Mouse (Mus musculus) midbrain, embryonic 16.5 days (tissue): ENCODE data around the gene Zfp213. TPM values are rescaled to one million over a fixed set of nuclear protein-coding genes. Genes with fewer than 3 reads are reported as not detected.
"Not testable (repeated sequence)": the region's sequence is repeated elsewhere in the genome, so short reads cannot be mapped to it uniquely, and the experiment has no call there.

Source experiments
- ATAC-seq: fragments of 200-750 bp; cut with Nextera tagmentation; 2 replicates; pipeline ENCODE4 v1.8.0; 2017; ENCODE audit warnings: moderate TSS enrichment
- H3K27ac ChIP-seq: fragments of 300-500 bp; sonication (generic); 2 replicates; pipeline ENCODE4 v1.5.1; 2014; ENCODE audit warnings: mild to moderate bottlenecking, low read length, mixed read lengths
- H3K27me3 ChIP-seq: fragments of 300-500 bp; sonication (generic); 2 replicates; pipeline ENCODE4 v1.6.1; 2014; ENCODE audit warnings: low read depth, low read length, mixed read lengths; ENCODE audit not compliant: control insufficient read depth, insufficient read depth
- H3K36me3 ChIP-seq: fragments of 300-500 bp; sonication (generic); 2 replicates; pipeline ENCODE4 v1.6.1; 2014; ENCODE audit warnings: mild to moderate bottlenecking, low read length, moderate library complexity, mixed read lengths; ENCODE audit not compliant: control insufficient read depth, insufficient read depth
- H3K4me1 ChIP-seq: fragments of 300-500 bp; sonication (generic); 2 replicates; pipeline ENCODE4 v1.6.1; 2014; ENCODE audit warnings: mild to moderate bottlenecking, low read length, mixed read lengths; ENCODE audit not compliant: control insufficient read depth, insufficient read depth
- H3K4me2 ChIP-seq: fragments of 300-500 bp; sonication (generic); 2 replicates; pipeline ENCODE4 v1.6.1; 2014; ENCODE audit warnings: mild to moderate bottlenecking, low read length, mixed read lengths
- H3K4me3 ChIP-seq: fragments of 300-500 bp; sonication (generic); 2 replicates; pipeline ENCODE4 v1.5.1; 2014; ENCODE audit warnings: low read depth, mild to moderate bottlenecking, low read length, moderate library complexity, mixed read lengths
- H3K9ac ChIP-seq: fragments of 300-500 bp; sonication (generic); 2 replicates; pipeline ENCODE4 v1.6.1; 2014; ENCODE audit warnings: low read depth, low read length, mixed read lengths
- H3K9me3 ChIP-seq: fragments of 300-500 bp; sonication (generic); replicated peaks from 2 replicates; pipeline ENCODE4 v1.6.1; 2014; ENCODE audit warnings: mild to moderate bottlenecking, low read length, mixed read lengths; ENCODE audit not compliant: control insufficient read depth, poor library complexity, severe bottlenecking
- WGBS: fragments of 180-500 bp; shearing (Covaris S2); extraction: QIAGEN DNeasy Blood & Tissue Kit; methylation state at CpG from one replicate; pipeline ENCODE4 v1.1.7; 2014; 5-methylcytosine and 5-hydroxymethylcytosine counted together
- polyA plus RNA-seq: library from polyadenylated mRNA; unstranded; fragments of >200 nt; fragmentation: Nextera tagmentation; extraction: Ambion mirVana; gene quantifications from 2 replicates; pipeline ENCODE4 v1.2.1, GENCODE M21; 2015

Zfp213 gene
- polyA plus RNA-seq, 1 experiment from 2014 or later, result 16.0 TPM

DNA sequence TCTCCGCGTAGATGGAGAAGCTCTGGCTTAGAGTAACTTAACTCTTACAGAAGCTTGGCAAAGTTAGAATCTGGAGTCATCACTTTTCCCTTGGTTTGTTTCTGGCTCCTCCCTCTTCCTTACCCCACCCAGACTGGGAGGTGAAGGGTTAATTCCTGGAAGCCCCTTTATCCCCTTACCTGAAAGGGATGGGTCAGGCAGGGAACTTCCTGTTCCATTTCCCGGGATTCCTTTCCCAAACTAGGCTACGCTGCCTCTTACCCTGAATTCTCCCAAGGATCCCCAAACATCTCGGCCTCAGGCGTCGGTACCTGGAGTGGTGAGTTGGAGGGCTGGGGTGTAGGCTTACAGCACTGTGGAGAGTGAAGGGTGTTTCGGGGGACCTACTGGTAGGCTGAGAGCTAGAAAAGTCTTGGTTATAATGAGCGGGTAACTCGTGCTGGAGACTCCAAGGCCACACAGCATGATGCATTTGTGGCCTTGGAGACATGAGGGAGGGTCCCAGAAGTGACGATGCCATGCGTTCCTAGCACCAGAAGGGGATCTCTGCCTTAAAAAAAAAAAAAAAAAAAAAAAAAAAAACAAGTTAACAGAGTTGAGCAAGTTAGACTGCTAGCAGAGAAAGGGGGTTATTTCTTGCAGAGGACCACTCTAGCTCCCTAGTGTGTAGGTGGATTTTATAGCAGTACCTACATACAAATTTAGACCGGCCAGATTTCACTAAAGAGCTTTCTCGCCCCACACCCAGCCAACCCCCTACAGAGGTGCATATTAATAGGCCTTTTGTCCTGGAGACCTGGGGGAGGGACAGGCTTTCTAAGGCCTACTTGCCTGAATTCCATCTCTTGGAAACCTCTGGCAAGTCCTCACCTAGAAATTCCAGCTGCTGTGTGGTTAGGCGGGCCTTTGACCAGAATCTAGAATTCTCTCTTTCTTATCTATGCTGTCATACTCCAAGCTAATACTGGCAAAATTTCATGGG, 36.9 kb upstream of the Zfp213 start, which contains the start of gene Zscan10:
Gene Zscan10, plus strand, starts transcription at position 216 of the 982 bp plus-strand sequence.
- Histone ChIP-seq H3K27ac (no peak within 1 kb of the TSS), H3K9me3 (no peaks in the 10 kb centered on the region), H3K36me3 (no peaks in the 10 kb centered on the region), H3K4me2 (peak within 1 kb of the TSS; percentile 52; the same call in 1 of the 2 replicates), H3K9ac (no peak within 1 kb of the TSS), H3K4me1 (peaks cover 3% of the 10 kb centered on the region; the same call in 1 of the 2 replicates), H3K27me3 (no peaks in the 10 kb centered on the region; the same call in 1 of the 2 replicates), H3K4me3 (no peak within 1 kb of the TSS)
- WGBS, result 26% methylated on average over 15 of the region's 15 CpGs
- no peak for ATAC-seq

DNA sequence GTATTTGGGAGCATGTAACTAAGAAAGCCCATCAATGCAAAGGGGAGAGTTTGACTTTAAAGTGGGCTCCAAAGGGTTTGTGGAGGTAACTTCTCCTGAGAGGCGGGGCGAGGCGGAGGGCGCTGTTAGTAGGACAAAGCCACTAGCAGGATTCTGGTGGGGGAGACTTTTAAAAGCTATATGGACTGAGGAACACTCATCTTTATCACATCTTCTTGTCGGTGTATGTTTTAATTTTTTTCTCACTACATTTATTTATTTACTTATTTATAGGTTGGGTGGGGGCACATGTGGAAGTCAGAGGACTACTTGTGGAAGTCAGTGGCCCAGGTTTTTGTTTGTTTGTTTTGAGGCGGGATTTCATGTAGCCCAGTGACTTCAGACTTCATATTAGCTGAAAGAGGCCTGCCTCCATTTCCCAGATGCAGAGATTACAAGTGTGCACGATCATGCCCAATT, 35.6 kb upstream of the Zfp213 start:
- Histone ChIP-seq H3K36me3 (no peaks in the 10 kb centered on the region), H3K4me2 (peak overlapping the region; percentile 52), H3K4me3 (peak overlapping the region; percentile 37), H3K27ac (peak overlapping the region; percentile 38), H3K4me1 (peaks cover 3% of the 10 kb centered on the region; the same call in 1 of the 2 replicates), H3K9me3 (no peaks in the 10 kb centered on the region), H3K9ac (peak overlapping the region; percentile 39), H3K27me3 (no peaks in the 10 kb centered on the region; the same call in 1 of the 2 replicates)
- WGBS, result 42% methylated on average over 7 of the region's 7 CpGs
- peak; percentile 12; the same call in 1 of the 2 replicates for ATAC-seq

DNA sequence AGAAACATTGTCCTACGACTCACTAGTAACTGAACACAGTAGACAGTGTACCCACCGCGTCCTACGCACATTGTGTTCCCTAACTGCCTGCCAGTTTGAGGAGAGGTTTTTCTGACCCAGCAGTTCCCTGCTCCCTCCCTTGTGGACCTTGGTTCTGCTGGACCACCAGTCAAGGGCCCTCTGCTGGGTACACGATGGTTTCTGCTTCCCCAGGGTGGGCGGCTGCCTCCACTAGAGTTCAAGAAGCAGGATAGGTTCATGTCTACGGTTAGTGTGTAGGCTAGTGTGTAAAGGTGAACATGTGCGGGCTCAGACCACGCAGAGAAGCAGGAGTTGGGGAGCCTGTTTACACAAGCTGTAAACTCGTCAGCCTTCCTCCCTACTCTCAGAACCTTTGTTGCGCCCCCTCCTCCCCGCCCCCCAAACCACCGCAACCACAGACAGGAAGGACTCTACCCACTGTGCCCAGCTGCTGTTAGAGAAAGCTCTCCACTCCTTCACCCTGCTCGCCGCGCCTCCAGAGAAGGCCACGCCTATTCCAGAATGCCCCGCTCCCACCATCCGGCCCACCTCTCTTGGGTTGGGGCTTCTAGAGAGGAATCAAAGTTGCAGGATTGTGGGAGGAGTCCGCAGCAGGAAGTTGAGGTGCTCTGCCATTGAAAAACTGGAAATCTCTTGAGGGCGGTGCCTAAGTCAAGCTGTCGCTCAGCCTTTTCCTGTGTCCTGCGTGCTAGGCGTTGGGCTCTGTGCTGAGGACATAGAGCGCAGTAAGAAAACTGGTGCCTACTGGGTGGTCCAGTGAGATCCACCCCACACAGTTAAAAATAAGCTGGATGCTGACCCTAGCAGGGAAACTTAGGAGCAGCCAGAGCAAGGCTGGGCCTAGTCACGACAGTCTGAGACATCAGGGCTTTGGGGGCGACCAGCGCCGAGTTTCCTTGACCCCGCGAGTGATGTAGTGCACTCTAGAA, 34.8 kb upstream of the Zfp213 start, which contains the start of gene Zfp13:
Gene Zfp13, minus strand, starts transcription at position 906 of the 971 bp plus-strand sequence.
- H3K4me2 ChIP-seq, result peak within 1 kb of the TSS; percentile 52
- peak within 1 kb of the TSS; percentile 39 for H3K9ac ChIP-seq
- peak within 1 kb of the TSS; percentile 37 for H3K4me3 ChIP-seq
- peak; percentile 92 for ATAC-seq
- H3K4me1 ChIP-seq, result peaks cover 3% of the 10 kb centered on the region; the same call in 1 of the 2 replicates
- H3K9me3 ChIP-seq, result no peaks in the 10 kb centered on the region
- no peaks in the 10 kb centered on the region for H3K27me3 ChIP-seq
- WGBS, result 11% methylated on average over 30 of the region's 31 CpGs
- H3K36me3 ChIP-seq, result no peaks in the 10 kb centered on the region
- H3K27ac ChIP-seq, result peak within 1 kb of the TSS; percentile 56

DNA sequence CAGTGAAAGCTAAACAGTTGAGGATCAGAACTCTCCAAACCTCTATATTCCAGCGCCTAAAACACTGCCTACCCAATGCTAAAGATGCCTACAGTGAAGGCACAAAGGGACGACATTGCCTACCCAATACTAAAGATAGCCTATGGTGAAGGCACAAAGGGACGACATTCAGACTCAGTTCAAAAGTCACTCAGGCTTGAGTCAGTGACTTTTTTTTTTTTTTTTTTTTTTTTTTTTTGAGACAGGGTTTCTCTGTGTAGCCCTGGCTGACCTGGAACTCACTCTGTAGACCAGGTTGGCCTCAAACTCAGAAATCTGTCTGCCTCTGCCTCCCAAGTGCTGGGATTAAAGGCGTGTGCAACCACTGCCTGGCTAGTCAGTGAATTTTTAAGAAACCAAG, 31.1 kb upstream of the Zfp213 start:
- H3K4me1 ChIP-seq, H3K9me3 ChIP-seq, H3K27ac ChIP-seq, H3K27me3 ChIP-seq, ATAC-seq, H3K9ac ChIP-seq, H3K4me3 ChIP-seq, H3K36me3 ChIP-seq, H3K4me2 ChIP-seq: not testable (repeated sequence)
- 75% methylated on average over 4 of the region's 4 CpGs for WGBS

GRCm38 (mm10) chr17:23592926-23593300, 28.9 kb upstream of the Zfp213 start:
- Histone ChIP-seq H3K4me2 (peak overlapping the region; percentile 70), H3K27ac (peak overlapping the region; percentile 77), H3K4me3 (peak overlapping the region; percentile 44), H3K36me3 (no peaks in the 10 kb centered on the region), H3K27me3 (no peaks in the 10 kb centered on the region), H3K9ac (peak overlapping the region; percentile 70), H3K9me3 (no peaks in the 10 kb centered on the region), H3K4me1 (peaks cover 5% of the 10 kb centered on the region)
- WGBS, result 14% methylated on average over 13 of the region's 13 CpGs
- peak; percentile 84 for ATAC-seq

DNA sequence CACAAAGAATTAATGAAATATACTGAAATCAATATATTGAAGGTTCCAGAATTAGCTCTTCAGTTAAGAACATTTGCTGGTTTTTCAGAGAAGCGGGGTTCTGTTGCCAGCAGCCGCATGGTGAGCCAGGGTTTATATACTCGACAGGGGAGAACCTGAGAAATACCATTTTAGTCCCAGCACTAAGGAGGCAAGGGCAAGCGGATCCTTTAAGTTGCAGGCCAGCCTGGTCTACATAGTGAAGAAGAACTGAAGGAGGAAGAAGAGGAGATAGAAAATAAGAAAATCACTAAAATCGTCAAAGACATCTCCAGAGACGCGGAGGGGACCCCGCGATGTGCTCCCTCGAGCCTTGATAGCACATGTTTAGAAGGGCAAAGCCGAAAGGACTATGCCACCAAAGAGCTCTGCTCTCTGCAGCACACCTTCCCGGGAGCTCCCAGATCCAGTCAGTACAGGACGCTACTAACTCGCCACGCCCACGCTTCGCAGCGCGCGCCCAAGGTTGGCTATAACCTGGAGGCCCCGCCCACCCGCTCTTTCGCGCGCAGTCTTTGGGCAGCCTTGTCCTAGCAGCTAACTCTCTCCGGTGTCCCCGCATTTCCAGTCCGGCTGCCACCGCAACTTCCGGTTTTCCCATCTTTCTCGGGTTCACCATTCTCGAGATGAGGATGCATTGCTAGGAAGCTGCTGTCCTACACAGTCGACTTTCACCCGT, 28.3 kb upstream of the Zfp213 start:
- H3K9me3 ChIP-seq, result no peaks in the 10 kb centered on the region
- peak overlapping the region; percentile 77 for H3K27ac ChIP-seq
- H3K4me2 ChIP-seq, result peak overlapping the region; percentile 70
- H3K4me3 ChIP-seq, result peak overlapping the region; percentile 44
- no peaks in the 10 kb centered on the region for H3K36me3 ChIP-seq
- H3K4me1 ChIP-seq, result peaks cover 5% of the 10 kb centered on the region
- no peaks in the 10 kb centered on the region for H3K27me3 ChIP-seq
- peak overlapping the region; percentile 70 for H3K9ac ChIP-seq
- 7% methylated on average over 34 of the region's 34 CpGs for WGBS
- ATAC-seq, result peak; percentile 99

DNA sequence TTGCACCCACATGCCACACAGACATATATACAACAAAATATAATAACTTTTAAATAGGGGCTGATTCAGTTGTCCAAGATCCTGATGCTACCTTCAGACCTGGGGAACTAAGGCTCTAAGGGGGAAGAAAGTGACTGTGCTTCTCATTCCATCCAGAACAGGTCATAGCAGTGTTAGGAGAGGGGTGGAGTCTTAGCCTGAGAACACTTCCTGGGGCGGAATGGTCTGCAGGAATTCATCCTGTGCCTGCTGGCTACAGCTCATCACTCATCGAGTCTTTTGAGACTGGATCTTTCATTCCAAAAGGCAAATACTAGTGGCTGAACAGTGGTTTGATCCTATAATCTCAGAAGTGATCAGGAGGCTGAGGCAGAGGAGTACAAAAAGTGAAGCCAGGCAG, 23.2 kb upstream of the Zfp213 start:
- H3K4me1 ChIP-seq, result peaks cover 29% of the 10 kb centered on the region
- 63% methylated on average over 2 of the region's 2 CpGs for WGBS

More for the DNA sequence above, 23.2 kb upstream of the Zfp213 start:
- Histone ChIP-seq H3K27ac (no peak overlapping the region), H3K9ac (no peak overlapping the region), H3K4me2 (no peak overlapping the region), H3K27me3 (no peaks in the 10 kb centered on the region), H3K36me3 (no peaks in the 10 kb centered on the region), H3K4me3 (no peak overlapping the region), H3K9me3 (no peaks in the 10 kb centered on the region)
- no peak for ATAC-seq
